Mouse (Mus musculus): ENCODE measurements around the gene Sbno1. TPM values are rescaled to one million over a fixed set of nuclear protein-coding genes. Genes with fewer than 3 reads are reported as not detected.

The Sbno1 gene
- total and polyA plus RNA-seq, 3 experiments: 32.4 to 500 (median 38.8) TPM

GRCm38 (mm10) chr5:124442628-124443027 lies 16.8 kb upstream of the Sbno1 start (continued):
- no peak for TF ChIP-seq HCFC1 (IDR thresholded peaks at IDR 0.05; ENCODE audit: low read depth, low read length)
- no peak for TF ChIP-seq TAL1 (IDR thresholded peaks at IDR 0.05; ENCODE audit: low read length)

- H3K27ac ChIP-seq (ENCODE audit: control insufficient read depth, low read depth, low read length): peak overlapping the region; percentile 71
- H3K4me3 ChIP-seq (ENCODE audit: control insufficient read depth in 1 of 2, insufficient read depth in 1 of 2, low read depth in 2 of 2, low read length in 2 of 2): peak overlapping the region; percentile 56 to 75
- peaks cover 18% of the 10 kb centered on the region for H3K79me2 ChIP-seq (ENCODE audit: control insufficient read depth, insufficient read depth, low read length, poor library complexity)
- no peaks in the 10 kb centered on the region for H3K9me3 ChIP-seq (replicated peaks; ENCODE audit: insufficient read depth, low read length)
- peak overlapping the region; percentile 78 for H3K9ac ChIP-seq (ENCODE audit: control insufficient read depth, low read depth, low read length, poor library complexity, severe bottlenecking)
- DNase-seq (ENCODE audit: low read depth, low spot score): peak; percentile 78
- peaks cover 4 to 22% of the 10 kb centered on the region in 2 experiments for H3K4me1 ChIP-seq (ENCODE audit: control insufficient read depth in 1 of 2, insufficient read depth in 2 of 2, low read length in 2 of 2)
- H3K27me3 ChIP-seq (ENCODE audit: control insufficient read depth in 1 of 2, insufficient read depth in 2 of 2, low read length in 2 of 2): no peaks in the 10 kb centered on the region
- TF ChIP-seq NRF1 (IDR thresholded peaks at IDR 0.05; ENCODE audit: insufficient read depth, low read depth, low read length, poor library complexity, severe bottlenecking) (peak; percentile 53; the same call in 1 of the 2 replicates), POLR2AphosphoS2 (IDR thresholded peaks at IDR 0.05; ENCODE audit: low read length) (no peak), POLR2A (IDR thresholded peaks at IDR 0.05; ENCODE audit: control insufficient read depth in 1 of 2, insufficient read depth in 1 of 2, low read depth in 1 of 2, low read length in 2 of 2, poor library complexity in 1 of 2) (peak in 1 of 2 experiments; percentile 33; a peak in 1 of 4 replicates), POLR2AphosphoS5 (IDR thresholded peaks at IDR 0.05; ENCODE audit: borderline replicate concordance, low read depth, low read length) (0 out of 2 replicates have a peak, but pooled peaks have one; percentile 24), MAFK (IDR thresholded peaks at IDR 0.05; ENCODE audit: borderline replicate concordance, low read depth, low read length) (no peak), CTCF (IDR thresholded peaks at IDR 0.05 in 2 of 3, conservative IDR thresholded peaks at IDR 0.05 in 1 of 3; ENCODE audit: control insufficient read depth in 1 of 3, insufficient read depth in 1 of 3, low read depth in 2 of 3, low read length in 3 of 3, poor library complexity in 1 of 3, severe bottlenecking in 1 of 3) (peak in 2 of 3 experiments; percentile 29 to 44; a peak in 4 of 6 replicates), SIN3A (IDR thresholded peaks at IDR 0.05; ENCODE audit: low read length) (peak; percentile 11; the same call in 1 of the 2 replicates)
- H3K36me3 ChIP-seq (ENCODE audit: control insufficient read depth in 1 of 2, insufficient read depth in 2 of 2, low read length in 2 of 2): peaks cover 0 to 25% of the 10 kb centered on the region in 2 experiments; a peak in 2 of 4 replicates
Observed at GRCm38 (mm10) chr5:124440094-124440701, 14.4 kb upstream of the Sbno1 start.

DNA sequence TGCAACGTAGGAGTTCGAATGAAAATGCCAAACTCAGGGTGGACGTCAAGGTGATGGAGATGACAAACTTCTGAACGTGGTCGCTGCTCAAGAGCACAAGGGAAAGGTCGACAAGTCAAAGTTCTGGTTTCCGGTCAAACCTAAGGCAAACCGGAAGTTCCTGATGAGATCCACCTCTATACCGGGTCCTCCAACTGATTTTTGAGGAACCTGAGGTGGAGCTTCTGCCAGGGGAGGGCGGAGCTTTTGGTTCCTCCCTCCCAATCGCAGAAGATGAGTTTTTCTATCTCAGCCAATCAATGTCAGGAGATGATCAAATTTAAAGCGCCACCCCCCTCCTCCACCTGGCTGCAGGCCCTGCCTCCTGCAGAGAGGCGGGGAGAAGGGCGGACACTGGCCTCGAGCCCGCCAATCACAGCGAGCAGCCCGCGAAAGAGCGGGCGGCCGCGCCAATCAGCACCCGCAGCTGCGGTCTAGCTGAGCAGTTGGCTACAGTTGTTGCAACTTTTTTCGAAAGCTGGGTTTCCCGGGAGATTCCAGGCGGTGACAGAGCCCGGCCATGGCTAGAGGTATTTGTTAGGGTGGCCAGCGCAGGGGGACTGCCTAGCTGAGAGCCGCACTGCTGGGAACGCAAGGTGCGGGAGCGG lies 13.8 kb upstream of the Sbno1 start, which contains the start of gene Kmt5a:
Gene Kmt5a (plus strand): TSS at position 484 of the 647 bp plus-strand sequence.
- H3K4me1 ChIP-seq (ENCODE audit: control insufficient read depth in 1 of 2, insufficient read depth in 2 of 2, low read length in 2 of 2): peaks cover 4 to 21% of the 10 kb centered on the region in 2 experiments
- peak; percentile 99 for DNase-seq (ENCODE audit: low read depth, low spot score)
- peak; percentile 66 for TF ChIP-seq NELFE (IDR thresholded peaks at IDR 0.05; ENCODE audit: low read depth, low read length)
- peak; percentile 55; the same call in 1 of the 2 replicates for TF ChIP-seq UBTF (IDR thresholded peaks at IDR 0.05; ENCODE audit: borderline replicate concordance, insufficient read depth, low read depth, low read length)
- no peak for TF ChIP-seq SMC3 (IDR thresholded peaks at IDR 0.05; ENCODE audit: low read depth, low read length)
- peak; percentile 67; the same call in 1 of the 2 replicates for TF ChIP-seq SIN3A (IDR thresholded peaks at IDR 0.05; ENCODE audit: low read length)
- TF ChIP-seq TBP (IDR thresholded peaks at IDR 0.05; ENCODE audit: low read depth, low read length): peak; percentile 87
- TF ChIP-seq E2F4 (IDR thresholded peaks at IDR 0.05; ENCODE audit: borderline replicate concordance, low read depth, low read length): peak; percentile 94
- TF ChIP-seq ZMIZ1 (IDR thresholded peaks at IDR 0.05; ENCODE audit: low read depth, low read length): 0 out of 2 replicates have a peak, but pooled peaks have one; percentile 25
- TF ChIP-seq MAFK (IDR thresholded peaks at IDR 0.05; ENCODE audit: borderline replicate concordance, low read depth, low read length): no peak
- 0 out of 2 replicates have a peak, but pooled peaks have one; percentile 22 for TF ChIP-seq TCF12 (IDR thresholded peaks at IDR 0.05; ENCODE audit: low read depth, low read length)
- no peak for TF ChIP-seq CHD1 (IDR thresholded peaks at IDR 0.05; ENCODE audit: low read depth, low read length)
- TF ChIP-seq CHD2 (IDR thresholded peaks at IDR 0.05; ENCODE audit: low read length): peak; percentile 30; the same call in 1 of the 2 replicates
- TF ChIP-seq POLR2AphosphoS2 (IDR thresholded peaks at IDR 0.05; ENCODE audit: low read length): peak; percentile 69
- TF ChIP-seq NRF1 (IDR thresholded peaks at IDR 0.05; ENCODE audit: insufficient read depth, low read depth, low read length, poor library complexity, severe bottlenecking): no peak
- 0 out of 4 replicates have a peak, but pooled peaks of 1 of the 2 experiments have one; percentile 21 for TF ChIP-seq EP300 (IDR thresholded peaks at IDR 0.05; ENCODE audit: low read depth in 1 of 2, low read length in 2 of 2)
- TF ChIP-seq ZNF384 (IDR thresholded peaks at IDR 0.05; ENCODE audit: low read depth, low read length): peak; percentile 90
- 0 out of 2 replicates have a peak, but pooled peaks have one; percentile 62 for TF ChIP-seq MYC (IDR thresholded peaks at IDR 0.05; ENCODE audit: low read depth, low read length)
- no peak for TF ChIP-seq RCOR1 (IDR thresholded peaks at IDR 0.05; ENCODE audit: low read depth, low read length)
- TF ChIP-seq ELF1 (IDR thresholded peaks at IDR 0.05; ENCODE audit: low read depth, low read length): peak; percentile 77
- peak; percentile 58 for TF ChIP-seq MYB (IDR thresholded peaks at IDR 0.05; ENCODE audit: low read depth, low read length)
- peak; percentile 31 to 81; a peak in 2 of 4 replicates for TF ChIP-seq POLR2A (IDR thresholded peaks at IDR 0.05; ENCODE audit: control insufficient read depth in 1 of 2, insufficient read depth in 1 of 2, low read depth in 1 of 2, low read length in 2 of 2, poor library complexity in 1 of 2)
- TF ChIP-seq TAL1 (IDR thresholded peaks at IDR 0.05; ENCODE audit: low read length): no peak
- TF ChIP-seq HCFC1 (IDR thresholded peaks at IDR 0.05; ENCODE audit: low read depth, low read length): peak; percentile 72
- TF ChIP-seq POLR2AphosphoS5 (IDR thresholded peaks at IDR 0.05; ENCODE audit: borderline replicate concordance, low read depth, low read length): no peak

More for the DNA sequence above, 13.8 kb upstream of the Sbno1 start, which contains the start of gene Kmt5a:
- Histone ChIP-seq H3K27ac (ENCODE audit: control insufficient read depth, low read depth, low read length) (peak within 1 kb of the TSS; percentile 71), H3K79me2 (ENCODE audit: control insufficient read depth, insufficient read depth, low read length, poor library complexity) (peaks cover 11% of the 10 kb centered on the region), H3K27me3 (ENCODE audit: control insufficient read depth in 1 of 2, insufficient read depth in 2 of 2, low read length in 2 of 2) (no peaks in the 10 kb centered on the region), H3K9me3 (replicated peaks; ENCODE audit: insufficient read depth, low read length) (no peaks in the 10 kb centered on the region), H3K4me3 (ENCODE audit: control insufficient read depth in 1 of 2, insufficient read depth in 1 of 2, low read depth in 2 of 2, low read length in 2 of 2) (peak within 1 kb of the TSS; percentile 67 to 76), H3K9ac (ENCODE audit: control insufficient read depth, low read depth, low read length, poor library complexity, severe bottlenecking) (peak within 1 kb of the TSS; percentile 78), H3K36me3 (ENCODE audit: control insufficient read depth in 1 of 2, insufficient read depth in 2 of 2, low read length in 2 of 2) (peaks cover 0 to 25% of the 10 kb centered on the region in 2 experiments; a peak in 2 of 4 replicates)

Data from MEL (cell line).